Mouse (Mus musculus): ENCODE measurements around the gene Vstm5. TPM values are rescaled to one million over a fixed set of nuclear protein-coding genes. Genes with fewer than 3 reads are reported as not detected.

Gene Vstm5
- 0.37 TPM for polyA plus RNA-seq (2014; fragmentation: Illumina TruSeq; extraction: RNeasy Lipid Tissue Mini Kit (QIAGEN cat#74804); ENCODE audit: low read depth, low replicate concordance)

DNA sequence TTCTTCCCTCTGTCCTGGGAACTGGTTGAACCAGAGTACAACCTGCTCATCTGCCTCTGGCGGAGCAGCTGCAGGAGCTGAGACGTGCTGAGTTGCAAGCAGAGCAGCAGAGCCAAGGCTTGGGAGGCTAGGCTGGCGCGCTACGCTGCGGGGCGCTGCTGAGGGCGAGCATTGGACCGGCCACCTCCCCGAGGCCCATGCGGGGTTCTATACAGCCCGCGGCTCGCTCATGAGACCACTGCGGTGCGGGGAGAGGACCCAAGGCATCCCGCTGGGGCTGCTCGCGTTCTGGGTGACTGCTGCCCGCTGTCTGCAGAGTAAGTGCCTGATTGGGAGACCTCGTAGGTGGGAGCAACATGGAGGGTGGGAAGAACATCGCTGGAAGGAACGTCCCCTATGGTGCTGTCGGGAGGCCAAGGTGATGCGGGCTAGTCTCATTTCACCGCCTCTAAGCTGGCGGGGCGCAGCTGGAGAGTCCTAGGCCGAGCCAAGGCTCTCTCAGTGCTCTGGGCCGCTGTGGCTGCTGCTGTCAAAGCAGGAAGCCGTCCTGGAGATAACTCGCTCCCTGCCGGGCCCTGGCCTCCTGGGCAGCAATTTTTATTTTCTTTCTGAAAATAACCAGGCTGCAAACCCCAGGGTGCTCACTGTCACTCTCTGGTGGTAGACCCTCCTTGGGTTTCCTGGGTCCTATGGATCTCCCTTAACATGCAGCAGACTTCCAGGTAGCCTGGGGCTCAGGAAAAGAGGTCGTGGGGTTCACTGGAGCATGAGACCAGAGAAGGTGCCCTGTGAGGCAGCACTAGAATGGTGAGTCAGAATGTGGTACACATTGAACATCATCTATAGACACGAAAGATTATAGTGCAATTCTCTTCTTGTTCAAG, at the start of gene Vstm5:
TSS of gene Vstm5 (plus strand) at position 4 of the 884 bp plus-strand sequence.

DNA sequence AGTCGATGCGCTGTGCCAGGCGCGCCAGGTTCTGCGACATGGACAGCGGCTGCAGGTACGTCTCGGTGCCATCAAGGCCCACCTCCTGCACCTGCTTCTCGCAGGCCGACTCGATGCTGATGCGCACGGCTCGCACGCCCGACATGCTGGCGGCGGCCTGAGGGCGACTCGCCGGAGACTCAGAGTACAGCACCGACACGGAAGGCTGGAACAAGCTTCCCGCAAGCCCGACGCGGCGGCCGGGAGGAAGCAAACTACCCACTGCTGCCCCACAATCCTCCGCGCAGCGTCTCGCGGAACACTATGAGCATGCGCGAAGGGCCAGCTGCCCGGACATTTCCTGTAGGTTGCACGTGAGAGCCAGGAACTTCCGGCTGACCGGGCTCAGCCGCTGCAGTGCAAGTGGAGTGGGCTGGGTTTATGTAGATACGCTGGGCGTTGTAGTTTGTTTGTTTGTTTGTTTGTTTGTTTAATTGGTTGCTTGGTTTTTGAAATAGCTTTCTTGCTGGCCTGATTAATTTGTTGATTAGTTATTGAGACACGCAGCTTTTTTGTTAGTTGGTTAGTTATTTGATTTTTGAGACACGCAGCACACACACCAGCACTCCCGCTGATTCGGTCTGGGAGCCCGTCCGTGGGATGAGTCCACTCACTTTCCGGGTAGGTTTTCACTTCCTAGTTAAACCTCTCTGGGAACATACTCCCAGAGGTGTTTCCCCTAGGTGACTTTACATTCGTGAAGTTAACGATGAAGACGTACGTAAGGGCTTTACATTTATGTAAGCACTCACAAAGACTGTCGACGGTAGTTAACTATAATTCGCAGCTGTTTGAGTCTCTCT, 41.0 kb downstream of the Vstm5 start, which contains the start of gene Med17:
TSS of gene Med17 (minus strand) at position 283 of the 842 bp plus-strand sequence.

DNA sequence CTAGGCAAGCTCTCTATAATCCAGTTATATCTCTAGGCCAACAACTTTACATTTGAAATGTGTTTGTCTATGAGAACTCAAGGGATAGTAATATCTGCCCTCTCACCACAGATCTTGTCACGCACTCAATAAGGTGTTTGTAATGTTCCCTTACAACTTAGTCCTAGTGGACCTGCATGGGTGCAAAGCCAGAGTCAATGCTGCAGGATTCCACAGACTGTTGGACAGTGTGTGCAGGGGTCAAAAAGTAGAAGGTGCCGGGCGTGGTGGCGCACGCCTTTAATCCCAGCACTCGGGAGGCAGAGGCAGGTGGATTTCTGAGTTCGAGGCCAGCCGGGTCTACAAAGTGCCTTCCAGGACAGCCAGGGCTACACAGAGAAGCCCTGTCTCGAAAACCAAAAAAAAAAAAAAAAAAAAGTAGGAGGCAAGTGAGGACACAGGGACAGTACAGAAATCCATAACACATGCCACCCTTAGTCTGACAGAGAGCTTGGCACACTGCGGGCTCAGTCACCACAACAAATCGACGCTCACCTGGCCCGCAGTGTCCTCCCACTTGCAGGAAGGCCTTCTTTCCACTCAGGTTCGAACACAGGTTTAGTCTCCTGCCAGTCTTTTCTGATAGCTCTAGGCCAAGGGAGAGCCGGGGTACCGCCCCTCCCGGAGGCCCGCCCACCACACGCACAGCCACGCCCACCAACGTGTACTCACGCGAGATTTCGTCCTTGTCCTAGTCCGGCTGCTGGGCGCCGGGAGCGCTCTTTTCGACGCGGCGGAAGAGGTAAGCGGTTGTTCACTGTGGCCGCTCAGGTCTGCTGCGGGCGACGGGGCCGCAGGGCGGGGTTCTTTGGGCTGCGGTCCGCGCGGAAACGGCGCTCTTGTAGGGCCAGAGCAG, 66.9 kb downstream of the Vstm5 start, which contains the start of gene Taf1d:
TSS of gene Taf1d (plus strand) at position 712 of the 895 bp plus-strand sequence.

DNA sequence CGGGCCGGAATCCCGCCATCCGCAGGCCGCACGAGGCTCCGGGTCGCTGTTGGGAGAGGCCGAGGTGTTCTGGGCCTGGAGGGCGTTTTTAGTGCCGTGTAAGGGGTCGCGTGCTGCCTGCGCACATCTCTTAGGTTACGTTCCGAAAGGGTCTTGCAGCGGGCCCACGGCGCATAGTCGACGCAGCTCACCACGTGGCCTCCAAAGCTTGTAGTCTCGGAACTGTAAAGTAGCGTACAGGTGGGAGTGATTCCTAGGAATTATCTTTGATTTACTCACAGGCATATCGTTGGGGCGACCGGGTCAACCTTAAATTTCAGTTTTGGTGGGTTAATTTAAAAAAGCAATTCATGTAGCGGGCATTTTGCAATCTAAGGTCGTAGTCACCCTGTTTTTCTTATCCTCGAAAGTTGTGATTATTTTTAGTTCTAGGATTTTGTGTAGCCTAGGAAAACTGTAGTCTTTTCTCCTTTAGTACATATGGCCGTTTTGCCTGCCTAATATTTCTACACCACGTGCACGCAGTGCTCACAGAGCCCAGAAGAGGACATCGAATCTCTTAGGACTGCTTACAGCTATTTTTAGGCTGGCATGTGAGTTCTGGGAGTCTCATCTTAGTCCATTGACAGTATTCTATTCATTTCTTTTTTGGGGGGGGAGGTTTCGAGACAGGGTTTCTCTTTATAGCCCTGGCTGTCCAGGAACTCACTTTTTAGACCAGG, 67.7 kb downstream of the Vstm5 start, which contains the start of gene 4931406C07Rik:
TSS of gene 4931406C07Rik (minus strand) at position 51 of the 722 bp plus-strand sequence.

Other genes starting within 250 kb of the Vstm5 start
- gene Panx1, start 193.6 kb upstream of the Vstm5 start, polyA plus RNA-seq (2014; fragmentation: Illumina TruSeq; extraction: RNeasy Lipid Tissue Mini Kit (QIAGEN cat#74804); ENCODE audit: low read depth, low replicate concordance): 4.1 TPM
- 0.08 TPM for gene Hephl1, start 126.9 kb upstream of the Vstm5 start, polyA plus RNA-seq (2014; fragmentation: Illumina TruSeq; extraction: RNeasy Lipid Tissue Mini Kit (QIAGEN cat#74804); ENCODE audit: low read depth, low replicate concordance)
- 13.2 TPM for gene Med17, start 40.9 kb downstream of the Vstm5 start, polyA plus RNA-seq (2014; fragmentation: Illumina TruSeq; extraction: RNeasy Lipid Tissue Mini Kit (QIAGEN cat#74804); ENCODE audit: low read depth, low replicate concordance)
- 16.1 TPM for gene Taf1d, start 67.2 kb downstream of the Vstm5 start, polyA plus RNA-seq (2014; fragmentation: Illumina TruSeq; extraction: RNeasy Lipid Tissue Mini Kit (QIAGEN cat#74804); ENCODE audit: low read depth, low replicate concordance)
- gene 4931406C07Rik, start 67.4 kb downstream of the Vstm5 start, polyA plus RNA-seq (2014; fragmentation: Illumina TruSeq; extraction: RNeasy Lipid Tissue Mini Kit (QIAGEN cat#74804); ENCODE audit: low read depth, low replicate concordance): 9.8 TPM
- gene Cep295, start 118.7 kb downstream of the Vstm5 start, polyA plus RNA-seq (2014; fragmentation: Illumina TruSeq; extraction: RNeasy Lipid Tissue Mini Kit (QIAGEN cat#74804); ENCODE audit: low read depth, low replicate concordance): 7.2 TPM